Mouse (Mus musculus) midbrain, embryonic 12.5 days (tissue): ENCODE measurements around the gene Lrat. TPM values are rescaled to one million over a fixed set of nuclear protein-coding genes. Genes with fewer than 3 reads are reported as not detected.

Experiments used
- ATAC-seq: fragments of 200-750 bp; cut with Nextera tagmentation; 2 replicates; pipeline ENCODE4 v1.8.0; 2017; ENCODE audit warnings: low read depth, moderate TSS enrichment, moderate library complexity; ENCODE audit not compliant: low FRiP score
- H3K27ac ChIP-seq: fragments of 300-500 bp; sonication (generic); replicated peaks from 2 replicates; pipeline ENCODE4 v1.5.1; 2016; ENCODE audit warnings: mild to moderate bottlenecking
- H3K27me3 ChIP-seq: fragments of 300-500 bp; sonication (generic); 2 replicates; pipeline ENCODE4 v1.6.1; 2016; ENCODE audit warnings: mild to moderate bottlenecking
- H3K36me3 ChIP-seq: fragments of 300-500 bp; sonication (generic); 2 replicates; pipeline ENCODE4 v1.6.1; 2016
- H3K4me1 ChIP-seq: fragments of 300-500 bp; sonication (generic); 2 replicates; pipeline ENCODE4 v1.6.1; 2016
- H3K4me2 ChIP-seq: fragments of 300-500 bp; sonication (generic); replicated peaks from 2 replicates; pipeline ENCODE4 v1.6.1; 2016; ENCODE audit warnings: mild to moderate bottlenecking, moderate library complexity
- H3K4me3 ChIP-seq: fragments of 300-500 bp; sonication (generic); 2 replicates; pipeline ENCODE4 v1.5.1; 2016; ENCODE audit warnings: mild to moderate bottlenecking
- H3K9ac ChIP-seq: fragments of 300-500 bp; sonication (generic); replicated peaks from 2 replicates; pipeline ENCODE4 v1.6.1; 2016; ENCODE audit warnings: mild to moderate bottlenecking, moderate library complexity
- H3K9me3 ChIP-seq: fragments of 300-500 bp; sonication (generic); 2 replicates; pipeline ENCODE4 v1.6.1; 2016; ENCODE audit warnings: mild to moderate bottlenecking
- WGBS: fragments of 180-500 bp; shearing (Covaris S2); methylation state at CpG from one replicate; pipeline ENCODE4 v1.1.7; 2016; 5-methylcytosine and 5-hydroxymethylcytosine counted together
- polyA plus RNA-seq: library from polyadenylated mRNA; unstranded; fragments of >200 nt; fragmentation: Nextera tagmentation; extraction: Ambion mirVana; gene quantifications from 2 replicates; pipeline ENCODE4 v1.2.1, GENCODE M21; 2016

The Lrat gene
- polyA plus RNA-seq, 1 experiment from 2014 or later = 0.03 TPM

- 6% methylated on average over 4 of the region's 4 CpGs for WGBS
- Histone ChIP-seq H3K9ac (no peak overlapping the region), H3K4me1 (0 out of 2 replicates have a peak, but pooled peaks cover 4% of the 10 kb centered on the region), H3K27ac (no peak overlapping the region), H3K4me2 (no peak overlapping the region), H3K4me3 (no peak overlapping the region), H3K27me3 (peaks cover 19% of the 10 kb centered on the region), H3K36me3 (no peaks in the 10 kb centered on the region), H3K9me3 (no peaks in the 10 kb centered on the region)
- no peak for ATAC-seq
Observed at GRCm38 (mm10) chr3:82877258-82877657, 26.5 kb downstream of the Lrat start.

- no peak within 1 kb of the TSS for H3K9ac ChIP-seq
- H3K27me3 ChIP-seq = peaks cover 19% of the 10 kb centered on the region
- peak; percentile 96 for ATAC-seq
- no peaks in the 10 kb centered on the region for H3K9me3 ChIP-seq
- H3K4me1 ChIP-seq = 0 out of 2 replicates have a peak, but pooled peaks cover 4% of the 10 kb centered on the region
- no peak within 1 kb of the TSS for H3K27ac ChIP-seq
- H3K36me3 ChIP-seq = no peaks in the 10 kb centered on the region
- WGBS = 22% methylated on average over 36 of the region's 36 CpGs
- peak within 1 kb of the TSS; percentile 41 for H3K4me3 ChIP-seq
- H3K4me2 ChIP-seq = peak within 1 kb of the TSS; percentile 53
Observed at GRCm38 (mm10) chr3:82876372-82876739, 27.4 kb downstream of the Lrat start, which contains the start of gene Rbm46. Rbm46 (minus strand) TSS chr3:82876483.

GRCm38 (mm10) chr3:82875671-82876371 lies 28.0 kb downstream of the Lrat start:
- Histone ChIP-seq H3K9ac (no peak overlapping the region), H3K27ac (no peak overlapping the region), H3K27me3 (peaks cover 19% of the 10 kb centered on the region), H3K4me1 (0 out of 2 replicates have a peak, but pooled peaks cover 4% of the 10 kb centered on the region), H3K9me3 (no peaks in the 10 kb centered on the region), H3K36me3 (no peaks in the 10 kb centered on the region), H3K4me2 (peak overlapping the region; percentile 53), H3K4me3 (peak overlapping the region; percentile 41)
- ATAC-seq = peak; percentile 80
- WGBS = 24% methylated on average over 62 of the region's 69 CpGs

- WGBS = 25% methylated on average over 4 of the region's 4 CpGs
- peak; percentile 54; the same call in 1 of the 2 replicates for ATAC-seq
Observed at GRCm38 (mm10) chr3:82857414-82858077, 46.2 kb downstream of the Lrat start.

More at GRCm38 (mm10) chr3:82857414-82858077, 46.2 kb downstream of the Lrat start:
- H3K4me3 ChIP-seq = no peak overlapping the region
- H3K9ac ChIP-seq = no peak overlapping the region
- no peaks in the 10 kb centered on the region for H3K9me3 ChIP-seq
- H3K4me1 ChIP-seq = no peaks in the 10 kb centered on the region
- no peaks in the 10 kb centered on the region for H3K27me3 ChIP-seq
- no peak overlapping the region for H3K4me2 ChIP-seq
- no peak overlapping the region for H3K27ac ChIP-seq
- H3K36me3 ChIP-seq = no peaks in the 10 kb centered on the region

Other genes with a start within 250 kb of the Lrat start
- 3.7 and 4.6 TPM in 2 replicates for gene Rbm46, start 27.5 kb downstream of the Lrat start, polyA plus RNA-seq
- gene Fgg, start 103.8 kb upstream of the Lrat start, polyA plus RNA-seq = 0.43 TPM in 1 of 2 replicates, not detected in the other
- gene Fga, start 122.1 kb upstream of the Lrat start, polyA plus RNA-seq = 0.58 TPM in 1 of 2 replicates, not detected in the other
- 0.17 TPM in 1 of 2 replicates, not detected in the other for gene Fgb, start 145.9 kb upstream of the Lrat start, polyA plus RNA-seq
- gene Plrg1, start 151.5 kb upstream of the Lrat start, polyA plus RNA-seq = 112 and 115 TPM in 2 replicates
- gene Dchs2, start 224.0 kb upstream of the Lrat start, polyA plus RNA-seq = 0.20 and 0.29 TPM in 2 replicates